24 mouse cellular contexts compared by ENCODE assay signal in the genomic region with DNA sequence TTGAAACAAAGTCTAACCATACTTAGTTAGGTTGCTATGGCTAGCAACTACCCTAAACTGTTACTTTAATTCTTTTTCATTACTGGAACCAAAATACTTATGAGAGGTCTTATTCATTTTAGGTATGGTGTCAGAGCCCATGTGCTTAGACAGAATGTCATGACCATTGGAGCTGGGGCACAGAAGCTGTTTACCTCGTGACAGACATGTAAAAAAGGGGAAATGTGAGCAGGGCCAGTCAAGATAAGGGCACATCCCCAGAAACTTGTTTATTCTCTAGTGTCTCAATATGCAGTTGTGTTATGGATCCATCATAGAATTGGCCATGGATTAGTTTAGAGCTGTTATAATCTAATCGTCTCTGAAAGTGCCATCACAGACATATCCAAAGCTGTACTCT.
DNase-seq lines count a peak whose midpoint lies in the region; ATAC-seq and TF ChIP-seq lines count a peak whose summit lies in the region.
"Had no signal": no experiment of that assay in that cellular context is flagged by ENCODE, and none has a peak within 500 bp of the region (broad histone marks: within the 10 kb centered on the region; RNA-seq: fewer than 3 reads in every experiment).

No protein-coding gene starts in this region.

- TF ChIP-seq POLR2A in kidney, adult 2 months (IDR thresholded peaks at IDR 0.05; ENCODE audit: low read depth, low read length) = no peak

- H3K27me3 ChIP-seq in G1E (ENCODE audit: insufficient read depth, low read length) = no peaks in the 10 kb centered on the region
- H3K27me3 ChIP-seq in kidney, adult 2 months (replicated peaks; ENCODE audit: control insufficient read depth, insufficient read depth, low read length) = no peaks in the 10 kb centered on the region
- H3K27me3 ChIP-seq: forebrain, embryonic 13.5 days; heart, embryonic 13.5 days; hindbrain, embryonic 12.5 days; hindbrain, embryonic 15.5 days had no signal

- no peaks in the 10 kb centered on the region for H3K9me3 ChIP-seq in G1E (replicated peaks)
- H3K9me3 ChIP-seq: forebrain, embryonic 10.5 days; forebrain, embryonic 13.5 days; heart, embryonic 10.5 days; heart, embryonic 13.5 days; hindbrain, embryonic 12.5 days; hindbrain, embryonic 15.5 days had no signal

- no peak overlapping the region for H3K27ac ChIP-seq in kidney, adult 2 months (ENCODE audit: insufficient read depth, low read depth, low read length)
- H3K27ac ChIP-seq: forebrain, embryonic 10.5 days; forebrain, embryonic 13.5 days; gastrocnemius, adult 2 months; heart, adult 2 months; heart, embryonic 10.5 days; heart, embryonic 13.5 days; hindbrain, embryonic 12.5 days; hindbrain, embryonic 15.5 days had no signal

- no peak overlapping the region for H3K4me3 ChIP-seq in G1E (ENCODE audit: low read depth, low read length)
- H3K4me3 ChIP-seq in kidney, adult 2 months (ENCODE audit: insufficient read depth, low read depth, low read length) = no peak overlapping the region
- H3K4me3 ChIP-seq: forebrain, embryonic 10.5 days; forebrain, embryonic 13.5 days; gastrocnemius, adult 2 months; heart, adult 2 months; heart, embryonic 10.5 days; heart, embryonic 13.5 days; hindbrain, embryonic 12.5 days; hindbrain, embryonic 15.5 days had no signal

- DNase-seq in G1E (ENCODE audit: low spot score) (no peak), MEL-GATA-1-ER (ENCODE audit: extremely low read depth, low read depth) (peak; percentile 65)
- DNase-seq in kidney, adult 2 months = no peak
- no peak for DNase-seq in cerebellum, adult 18-20 months
- no peak for DNase-seq in urinary bladder, adult 18-20 months (ENCODE audit: low spot score in 2 of 2)
- DNase-seq: adrenal gland, adult 8-10 months; adrenal gland, postnatal 25 days; cerebellum, adult 11-12 months; cerebellum, adult 9-10 months; cerebellum, postnatal 25 days; embryo, embryonic 11 days; gastrocnemius, adult 2 months; gastrocnemius, postnatal 14 days; heart, adult 2 months had no signal

- WGBS in kidney, adult 2 months = 87% methylated on average over 2 of the region's 2 CpGs

- peak; percentile 40; the same call in 1 of the 2 replicates for ATAC-seq in G1E (ENCODE audit: extremely low read depth, insufficient number of reproducible peaks, low FRiP score, poor library complexity, severe bottlenecking)
- ATAC-seq in megakaryocyte progenitor cell, adult 5-6 weeks (replicated peaks; ENCODE audit: poor library complexity) = peak; percentile 44; the same call in 1 of the 2 replicates
- ATAC-seq: activated CD4-positive, CD25-positive, alpha-beta regulatory T cell, adult 4 months; forebrain, embryonic 13.5 days; forebrain, embryonic 16.5 days; intestine, postnatal 0 days had no signal

- TF ChIP-seq CTCF in G1E (IDR thresholded peaks at IDR 0.05; ENCODE audit: low read depth, low read length) = no peak
- no peak for TF ChIP-seq CTCF in kidney, adult 2 months (conservative IDR thresholded peaks at IDR 0.05; ENCODE audit: insufficient read depth, insufficient read length, low read depth, low read length)

- H3K4me1 ChIP-seq in G1E (ENCODE audit: insufficient read depth, low read depth, low read length) = peaks cover 5% of the 10 kb centered on the region; the same call in 1 of the 2 replicates
- H3K4me1 ChIP-seq in kidney, adult 2 months (ENCODE audit: control insufficient read depth, insufficient read depth, low read length) = no peaks in the 10 kb centered on the region
- H3K4me1 ChIP-seq: forebrain, embryonic 10.5 days; forebrain, embryonic 13.5 days; heart, embryonic 10.5 days; hindbrain, embryonic 12.5 days; hindbrain, embryonic 15.5 days had no signal

- H3K36me3 ChIP-seq in G1E (replicated peaks) = peaks cover 5% of the 10 kb centered on the region
- H3K36me3 ChIP-seq in kidney, adult 2 months (ENCODE audit: control insufficient read depth, insufficient read depth, low read length) = no peaks in the 10 kb centered on the region; the same call in none of the 2 replicates
